Mouse (Mus musculus): Measurements from ENCODE around the gene Ly6g5c.
A peak's percentile ranks its signal among the peaks of the same experiment; 100 is the strongest.

Gene Ly6g5c

GRCm38 (mm10) chr17:35082841-35083576 lies 25.1 kb upstream of the Ly6g5c start:
- DNase-seq (ENCODE audit: low spot score), result no peak

GRCm38 (mm10) chr17:35083929-35084497 lies 24.1 kb upstream of the Ly6g5c start:
- DNase-seq (ENCODE audit: low spot score), result no peak

GRCm38 (mm10) chr17:35085208-35085865 lies 22.7 kb upstream of the Ly6g5c start, which contains the start of gene Ly6g6f:
Gene Ly6g6f, minus strand, starts transcription at chr17:35085610.
- DNase-seq (ENCODE audit: low spot score), result no peak

- no peak for DNase-seq (ENCODE audit: low spot score)
Observed at GRCm38 (mm10) chr17:35088151-35088550, 19.9 kb upstream of the Ly6g5c start.

- DNase-seq (ENCODE audit: low spot score), result peak; percentile 95
Observed at GRCm38 (mm10) chr17:35088825-35089644, 19.0 kb upstream of the Ly6g5c start, which contains the start of gene Abhd16a. Gene Abhd16a, plus strand, starts transcription at chr17:35089263.

GRCm38 (mm10) chr17:35090166-35090932 lies 17.7 kb upstream of the Ly6g5c start:
- DNase-seq (ENCODE audit: low spot score), result no peak

GRCm38 (mm10) chr17:35092403-35093198 lies 15.5 kb upstream of the Ly6g5c start:
- peak; percentile 32 for DNase-seq (ENCODE audit: low spot score)

GRCm38 (mm10) chr17:35094475-35095365 lies 13.4 kb upstream of the Ly6g5c start:
- no peak for DNase-seq (ENCODE audit: low spot score)

- DNase-seq (ENCODE audit: low spot score), result no peak
Observed at GRCm38 (mm10) chr17:35096597-35096996, 11.5 kb upstream of the Ly6g5c start.

GRCm38 (mm10) chr17:35097164-35097655 lies 10.9 kb upstream of the Ly6g5c start:
- no peak for DNase-seq (ENCODE audit: low spot score)

- DNase-seq (ENCODE audit: low spot score), result no peak
Observed at GRCm38 (mm10) chr17:35100196-35100765, 7.8 kb upstream of the Ly6g5c start.

- no peak for DNase-seq (ENCODE audit: low spot score)
Observed at GRCm38 (mm10) chr17:35101161-35101560, 6.9 kb upstream of the Ly6g5c start.

GRCm38 (mm10) chr17:35102299-35102698 lies 5.8 kb upstream of the Ly6g5c start:
- no peak for DNase-seq (ENCODE audit: low spot score)

GRCm38 (mm10) chr17:35103221-35103690 lies 4.8 kb upstream of the Ly6g5c start:
- DNase-seq (ENCODE audit: low spot score), result no peak

GRCm38 (mm10) chr17:35104079-35104478 lies 4.0 kb upstream of the Ly6g5c start:
- no peak for DNase-seq (ENCODE audit: low spot score)

GRCm38 (mm10) chr17:35104754-35105153 lies 3.3 kb upstream of the Ly6g5c start:
- DNase-seq (ENCODE audit: low spot score), result no peak

- DNase-seq (ENCODE audit: low spot score), result peak; percentile 41
Observed at GRCm38 (mm10) chr17:35105740-35106389, 2.2 kb upstream of the Ly6g5c start.

- no peak for DNase-seq (ENCODE audit: low spot score)
Observed at GRCm38 (mm10) chr17:35106522-35106921, 1.6 kb upstream of the Ly6g5c start.

All from lung, postnatal 25 days (tissue).